Mouse (Mus musculus): ENCODE data around the gene Actr10. TPM values are rescaled to one million over a fixed set of nuclear protein-coding genes. Genes with fewer than 3 reads are reported as not detected.

Gene Actr10
- total and polyA plus RNA-seq, 3 experiments: 60.2 to 168 (median 135) TPM

GRCm38 (mm10) chr12:70973831-70974230 is 36.2 kb downstream of the Actr10 start:
- Histone ChIP-seq H3K9ac (ENCODE audit: insufficient read depth, low read depth) (peak overlapping the region; percentile 6; the same call in 1 of the 2 replicates), H3K4me2 (ENCODE audit: insufficient read depth, low read depth, poor library complexity, severe bottlenecking) (peak overlapping the region; percentile 54), H3K4me1 (ENCODE audit: control insufficient read depth in 1 of 2, insufficient read depth in 2 of 2) (peaks cover 3 to 11% of the 10 kb centered on the region in 2 experiments; a peak in 2 of 4 replicates), H3K27me3 (replicated peaks) (no peaks in the 10 kb centered on the region), H3K4me3 (replicated peaks in 1 of 3; ENCODE audit: low read depth in 2 of 3, low read length in 2 of 3, poor library complexity in 1 of 3) (peak overlapping the region; percentile 19 to 40 (median 33)), H3K9me3 (replicated peaks; ENCODE audit: low read length) (no peaks in the 10 kb centered on the region), H3K79me2 (replicated peaks; ENCODE audit: control insufficient read depth, extremely low read depth, insufficient read depth, poor library complexity, severe bottlenecking) (peaks cover 42% of the 10 kb centered on the region), H3K36me3 (replicated peaks in 1 of 2; ENCODE audit: control insufficient read depth in 1 of 2, insufficient read depth in 1 of 2, low read length in 1 of 2) (peaks cover 5 to 10% of the 10 kb centered on the region in 2 experiments), H3K27ac (ENCODE audit: insufficient read depth, low read depth) (no peak overlapping the region)
- in situ Hi-C loops (cut with MboI; ENCODE audit: low pct_ligation_motif_present, low pct_unique_long_range_greater_than_20kb, low sequenced_read_pairs): loop anchor here (10.0 kb wide), 1 partner anchor 71 kb away; no protein-coding TSS in a partner anchor
- dilution Hi-C loops (cut with MboI; ENCODE audit: extremely low pct_ligation_motif_present, extremely low pct_unique_long_range_greater_than_20kb, low sequenced_read_pairs): no loop called here
- no peak for DNase-seq (ENCODE audit: extremely low read depth)
- TF ChIP-seq EP300 (IDR thresholded peaks at IDR 0.05; ENCODE audit: low read length) (no peak), HCFC1 (IDR thresholded peaks at IDR 0.05; ENCODE audit: low read depth, low read length) (no peak), CHD1 (IDR thresholded peaks at IDR 0.05; ENCODE audit: low read depth, low read length) (no peak), KAT2A (IDR thresholded peaks at IDR 0.05; ENCODE audit: insufficient replicate concordance, low read length) (no peak), IRF4 (IDR thresholded peaks at IDR 0.05; ENCODE audit: low read depth, low read length) (no peak), PAX5 (IDR thresholded peaks at IDR 0.05; ENCODE audit: low read length) (no peak), USF2 (conservative IDR thresholded peaks at IDR 0.05; ENCODE audit: low read depth, low read length) (no peak), ZMIZ1 (IDR thresholded peaks at IDR 0.05; ENCODE audit: low read depth, low read length) (no peak), MEF2A (IDR thresholded peaks at IDR 0.05; ENCODE audit: borderline replicate concordance, low read depth, low read length) (no peak), RAD21 (IDR thresholded peaks at IDR 0.05; ENCODE audit: low read depth, low read length) (no peak), NELFE (IDR thresholded peaks at IDR 0.05; ENCODE audit: low read depth, low read length) (no peak), ZKSCAN1 (IDR thresholded peaks at IDR 0.05; ENCODE audit: borderline replicate concordance, low read depth, low read length) (no peak), ETS1 (conservative IDR thresholded peaks at IDR 0.05; ENCODE audit: low read depth, low read length) (no peak), E2F4 (IDR thresholded peaks at IDR 0.05; ENCODE audit: insufficient replicate concordance, low read depth, low read length) (no peak), SMC3 (IDR thresholded peaks at IDR 0.05; ENCODE audit: low read depth, low read length) (no peak), GABPA (IDR thresholded peaks at IDR 0.05; ENCODE audit: insufficient replicate concordance, low read depth, low read length) (no peak), NRF1 (IDR thresholded peaks at IDR 0.05; ENCODE audit: low read depth, low read length) (no peak), SIN3A (IDR thresholded peaks at IDR 0.05; ENCODE audit: low read length) (no peak)

- Histone ChIP-seq H3K27me3 (replicated peaks) (no peaks in the 10 kb centered on the region), H3K9me3 (replicated peaks; ENCODE audit: low read length) (no peaks in the 10 kb centered on the region), H3K4me1 (ENCODE audit: control insufficient read depth in 1 of 2, insufficient read depth in 2 of 2) (peaks cover 3 to 11% of the 10 kb centered on the region in 2 experiments; a peak in 2 of 4 replicates), H3K36me3 (replicated peaks in 1 of 2; ENCODE audit: control insufficient read depth in 1 of 2, insufficient read depth in 1 of 2, low read length in 1 of 2) (peaks cover 10 to 18% of the 10 kb centered on the region in 2 experiments), H3K79me2 (replicated peaks; ENCODE audit: control insufficient read depth, extremely low read depth, insufficient read depth, poor library complexity, severe bottlenecking) (peaks cover 50% of the 10 kb centered on the region), H3K4me2 (ENCODE audit: insufficient read depth, low read depth, poor library complexity, severe bottlenecking) (peak within 1 kb of the TSS; percentile 88), H3K4me3 (replicated peaks in 1 of 3; ENCODE audit: low read depth in 2 of 3, low read length in 2 of 3, poor library complexity in 1 of 3) (peak within 1 kb of the TSS; percentile 94 to 97 (median 97)), H3K9ac (ENCODE audit: insufficient read depth, low read depth) (peak within 1 kb of the TSS; percentile 99), H3K27ac (ENCODE audit: insufficient read depth, low read depth) (peak within 1 kb of the TSS; percentile 82)
- dilution Hi-C loops (cut with MboI; ENCODE audit: extremely low pct_ligation_motif_present, extremely low pct_unique_long_range_greater_than_20kb, low sequenced_read_pairs): no loop called here
- in situ Hi-C loops (cut with MboI; ENCODE audit: low pct_ligation_motif_present, low pct_unique_long_range_greater_than_20kb, low sequenced_read_pairs): loop anchor here (10.0 kb wide), 1 partner anchor 70 kb away; no protein-coding TSS in a partner anchor
- peak; percentile 95 for DNase-seq (ENCODE audit: extremely low read depth)
- no peak for TF ChIP-seq E2F4 (IDR thresholded peaks at IDR 0.05; ENCODE audit: insufficient replicate concordance, low read depth, low read length)
- TF ChIP-seq CHD2 (IDR thresholded peaks at IDR 0.05; ENCODE audit: low read length): no peak
- peak; percentile 62; the same call in 1 of the 2 replicates for TF ChIP-seq MYC (IDR thresholded peaks at IDR 0.05; ENCODE audit: low read depth, low read length)
- TF ChIP-seq UBTF (IDR thresholded peaks at IDR 0.05; ENCODE audit: low read depth, low read length): peak; percentile 96
- TF ChIP-seq CTCF (conservative IDR thresholded peaks at IDR 0.05 in 1 of 2, IDR thresholded peaks at IDR 0.05 in 1 of 2; ENCODE audit: low read depth in 2 of 2, low read length in 2 of 2): no peak
- no peak for TF ChIP-seq MAZ (IDR thresholded peaks at IDR 0.05; ENCODE audit: low read depth, low read length)
- TF ChIP-seq MXI1 (IDR thresholded peaks at IDR 0.05; ENCODE audit: low read depth, low read length): no peak; the same call in none of the 2 replicates
- peak; percentile 99 for TF ChIP-seq ZNF384 (IDR thresholded peaks at IDR 0.05; ENCODE audit: low read depth, low read length)
- no peak for TF ChIP-seq EP300 (IDR thresholded peaks at IDR 0.05; ENCODE audit: low read length)
- TF ChIP-seq NRF1 (IDR thresholded peaks at IDR 0.05; ENCODE audit: low read depth, low read length): peak; percentile 85
- no peak for TF ChIP-seq SMC3 (IDR thresholded peaks at IDR 0.05; ENCODE audit: low read depth, low read length)
- TF ChIP-seq RAD21 (IDR thresholded peaks at IDR 0.05; ENCODE audit: low read depth, low read length): no peak
- no peak; the same call in 1 of the 2 replicates for TF ChIP-seq ZMIZ1 (IDR thresholded peaks at IDR 0.05; ENCODE audit: low read depth, low read length)
- peak; percentile 61; the same call in 1 of the 2 replicates for TF ChIP-seq MAX (IDR thresholded peaks at IDR 0.05; ENCODE audit: low read length)
- TF ChIP-seq POLR2AphosphoS2 (IDR thresholded peaks at IDR 0.05; ENCODE audit: low read depth, low read length): peak; percentile 62; the same call in 1 of the 2 replicates
- no peak for TF ChIP-seq MEF2A (IDR thresholded peaks at IDR 0.05; ENCODE audit: borderline replicate concordance, low read depth, low read length)
- TF ChIP-seq USF2 (conservative IDR thresholded peaks at IDR 0.05; ENCODE audit: low read depth, low read length): no peak
- no peak for TF ChIP-seq ZC3H11A (IDR thresholded peaks at IDR 0.05; ENCODE audit: low read depth, low read length)
- TF ChIP-seq POLR2A (IDR thresholded peaks at IDR 0.05; ENCODE audit: low read depth, low read length): peak; percentile 96
- TF ChIP-seq SIN3A (IDR thresholded peaks at IDR 0.05; ENCODE audit: low read length): peak; percentile 62; the same call in 1 of the 2 replicates
Observed at GRCm38 (mm10) chr12:70974441-70975266, 37.0 kb downstream of the Actr10 start, which contains the start of gene Psma3. TSS of gene Psma3 (plus strand) at chr12:70974621.
